Mouse (Mus musculus): ENCODE data around the gene Olfr56. TPM values are rescaled to one million over a fixed set of nuclear protein-coding genes. Genes with fewer than 3 reads are reported as not detected.
A peak's percentile ranks its signal among the peaks of the same experiment; 100 is the strongest.
"Not testable (repeated sequence)": the region's sequence is repeated elsewhere in the genome, so short reads cannot be mapped to it uniquely, and the experiment has no call there.

Olfr56 gene
- polyA plus RNA-seq, 1 experiment from 2014 or later, result not detected

DNA sequence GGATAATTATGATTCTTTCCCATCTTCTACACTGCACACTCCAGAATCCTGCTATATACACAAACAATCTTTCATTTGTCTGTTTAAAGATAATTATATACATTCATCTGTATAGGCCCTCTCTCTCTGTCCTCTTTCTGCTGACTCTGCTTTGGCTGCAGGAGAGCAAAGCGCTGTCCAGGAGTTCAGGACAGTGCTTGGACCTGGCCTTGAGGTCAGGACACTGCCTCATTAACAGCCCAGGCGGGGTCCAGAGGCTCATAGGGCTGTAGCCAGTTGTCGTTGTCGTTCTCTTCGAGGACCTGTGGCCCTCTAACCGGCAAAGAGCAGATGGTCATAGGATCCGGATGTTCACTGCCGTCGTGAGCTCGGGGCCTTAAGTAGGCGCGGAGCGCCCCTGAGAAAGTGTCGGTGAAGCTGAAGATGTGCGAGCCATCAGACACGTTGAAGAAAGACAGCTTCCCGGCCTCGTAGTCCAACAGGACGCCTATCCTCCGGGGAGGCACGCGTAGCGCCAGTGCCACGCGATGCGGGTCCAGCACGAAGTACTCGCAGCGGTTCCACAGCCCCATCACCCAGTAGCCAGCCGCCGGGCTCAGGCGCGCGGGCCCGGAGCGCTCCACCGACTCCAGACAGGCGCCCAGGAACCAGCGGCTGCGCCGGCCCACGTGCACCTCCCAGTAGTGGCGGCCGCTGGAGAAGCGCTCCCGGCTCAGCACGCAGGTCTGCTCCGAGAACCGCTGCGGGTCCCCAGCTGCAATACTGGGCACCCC lies 190.3 kb downstream of the Olfr56 start:
- peak; percentile 90 for ATAC-seq (replicated peaks)
- H3K9ac ChIP-seq, result peak overlapping the region; percentile 43
- H3K27me3 ChIP-seq (replicated peaks), result peaks cover 5% of the 10 kb centered on the region; the same call in 1 of the 2 replicates
- no peak overlapping the region for H3K27ac ChIP-seq
- peak overlapping the region; percentile 87 for H3K4me2 ChIP-seq
- peak overlapping the region; percentile 44 for H3K4me3 ChIP-seq
- WGBS, result 8% methylated on average over 50 of the region's 50 CpGs
- H3K9me3 ChIP-seq, result no peaks in the 10 kb centered on the region
- no peaks in the 10 kb centered on the region for H3K36me3 ChIP-seq (replicated peaks)
- peaks cover 8% of the 10 kb centered on the region for H3K4me1 ChIP-seq

DNA sequence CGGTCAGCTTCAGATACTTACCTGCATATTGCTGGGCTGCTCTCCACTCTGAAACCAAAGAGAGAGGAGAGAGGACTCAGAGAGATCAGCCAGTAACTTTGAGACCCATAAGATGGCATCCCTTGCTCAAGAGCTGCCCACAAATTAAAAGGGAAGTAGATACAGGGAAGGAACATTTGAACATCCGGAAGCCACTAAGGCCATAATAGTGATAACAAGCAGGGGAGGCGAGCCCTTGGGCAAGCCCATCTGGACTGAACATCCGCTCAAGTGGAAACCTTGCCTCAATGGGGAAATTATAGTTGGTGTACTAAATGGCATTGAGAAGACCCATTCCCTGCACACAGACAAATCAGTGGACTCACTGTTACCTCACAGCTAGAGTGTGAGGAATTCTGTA lies 191.9 kb downstream of the Olfr56 start:
- WGBS, result 96% methylated on average over 4 of the region's 4 CpGs
- H3K4me1 ChIP-seq, result peaks cover 8% of the 10 kb centered on the region
- no peak for ATAC-seq (replicated peaks)
- H3K27me3 ChIP-seq (replicated peaks), result peaks cover 5% of the 10 kb centered on the region; the same call in 1 of the 2 replicates
- no peak overlapping the region for H3K4me2 ChIP-seq
- H3K36me3 ChIP-seq (replicated peaks), result no peaks in the 10 kb centered on the region
- no peak overlapping the region for H3K9ac ChIP-seq
- H3K9me3 ChIP-seq, result no peaks in the 10 kb centered on the region
- no peak overlapping the region for H3K27ac ChIP-seq
- no peak overlapping the region for H3K4me3 ChIP-seq

DNA sequence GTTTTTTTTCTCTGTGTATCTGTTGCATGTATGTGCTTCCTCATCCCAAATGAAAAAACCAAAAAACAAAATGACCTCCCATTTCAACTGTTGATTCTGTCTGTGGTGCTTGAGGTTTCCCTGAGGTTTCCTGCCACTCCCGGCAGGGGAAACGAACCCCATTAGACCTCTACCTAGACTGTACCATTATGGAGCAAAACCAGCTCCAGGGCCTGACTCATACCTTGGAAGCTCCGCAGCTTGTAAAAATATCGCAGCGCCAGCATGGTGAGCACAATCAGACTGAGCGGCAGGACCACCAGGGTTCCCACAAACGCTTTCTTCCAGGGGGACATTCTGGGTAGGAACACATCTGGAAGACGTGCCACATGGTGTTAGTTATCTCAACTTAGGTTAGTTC lies 196.7 kb downstream of the Olfr56 start:
- Histone ChIP-seq H3K4me3 (no peak overlapping the region), H3K9ac (no peak overlapping the region), H3K27ac (no peak overlapping the region), H3K4me2 (no peak overlapping the region), H3K9me3 (no peaks in the 10 kb centered on the region), H3K27me3 (replicated peaks) (no peaks in the 10 kb centered on the region), H3K4me1 (no peaks in the 10 kb centered on the region), H3K36me3 (replicated peaks) (no peaks in the 10 kb centered on the region)
- 95% methylated on average over 8 of the region's 8 CpGs for WGBS
- no peak for ATAC-seq (replicated peaks)

GRCm38 (mm10) chr11:49176047-49176779 lies 197.5 kb downstream of the Olfr56 start:
- H3K4me2 ChIP-seq; H3K27me3 ChIP-seq (replicated peaks); H3K9ac ChIP-seq; H3K27ac ChIP-seq; H3K4me1 ChIP-seq; H3K36me3 ChIP-seq (replicated peaks); ATAC-seq (replicated peaks); H3K9me3 ChIP-seq; H3K4me3 ChIP-seq: not testable (repeated sequence)
- WGBS, result 94% methylated on average over 4 of the region's 4 CpGs

- no peak overlapping the region for H3K4me3 ChIP-seq
- ATAC-seq (replicated peaks), result no peak
- H3K36me3 ChIP-seq (replicated peaks), result no peaks in the 10 kb centered on the region
- H3K9me3 ChIP-seq, result no peaks in the 10 kb centered on the region
- no peaks in the 10 kb centered on the region for H3K27me3 ChIP-seq (replicated peaks)
- no peaks in the 10 kb centered on the region for H3K4me1 ChIP-seq
- no peak overlapping the region for H3K4me2 ChIP-seq
- WGBS, result 68% methylated on average over 1 of the region's 1 CpGs
- no peak overlapping the region for H3K27ac ChIP-seq
- H3K9ac ChIP-seq, result no peak overlapping the region
Observed at GRCm38 (mm10) chr11:49183172-49183571, 204.5 kb downstream of the Olfr56 start.

Other genes with a start within 250 kb of the Olfr56 start
- gene Rack1, start 178.6 kb upstream of the Olfr56 start, polyA plus RNA-seq (2015; fragmentation: Nextera tagmentation; extraction: Ambion mirVana), result 365 and 382 TPM in 2 replicates
- 7.3 and 7.9 TPM in 2 replicates for gene Trim41, start 161.5 kb upstream of the Olfr56 start, polyA plus RNA-seq (2015; fragmentation: Nextera tagmentation; extraction: Ambion mirVana)
- 2.3 and 2.6 TPM in 2 replicates for gene Trim7, start 152.7 kb upstream of the Olfr56 start, polyA plus RNA-seq (2015; fragmentation: Nextera tagmentation; extraction: Ambion mirVana)
- 2.6 and 4.0 TPM in 2 replicates for gene Gm12184, start 152.2 kb upstream of the Olfr56 start, polyA plus RNA-seq (2015; fragmentation: Nextera tagmentation; extraction: Ambion mirVana)
- gene Irgm1, start 107.2 kb upstream of the Olfr56 start, polyA plus RNA-seq (2015; fragmentation: Nextera tagmentation; extraction: Ambion mirVana), result 2.3 and 4.6 TPM in 2 replicates
- 0.05 and 0.45 TPM in 2 replicates for gene Gm5431, start 76.7 kb upstream of the Olfr56 start, polyA plus RNA-seq (2015; fragmentation: Nextera tagmentation; extraction: Ambion mirVana)
- 1.3 and 1.8 TPM in 2 replicates for gene Psme2b, start 32.7 kb upstream of the Olfr56 start, polyA plus RNA-seq (2015; fragmentation: Nextera tagmentation; extraction: Ambion mirVana)
- 0.33 and 0.37 TPM in 2 replicates for gene 9930111J21Rik1, start 509 bp downstream of the Olfr56 start, polyA plus RNA-seq (2015; fragmentation: Nextera tagmentation; extraction: Ambion mirVana)
- gene Gm12185, start 13.3 kb downstream of the Olfr56 start, polyA plus RNA-seq (2015; fragmentation: Nextera tagmentation; extraction: Ambion mirVana), result not detected in 2 replicates
- not detected in 2 replicates for gene Tgtp1, start 15.3 kb downstream of the Olfr56 start, polyA plus RNA-seq (2015; fragmentation: Nextera tagmentation; extraction: Ambion mirVana)
- 0.37 and 0.38 TPM in 2 replicates for gene 9930111J21Rik2, start 72.4 kb downstream of the Olfr56 start, polyA plus RNA-seq (2015; fragmentation: Nextera tagmentation; extraction: Ambion mirVana)
- 0.68 TPM in 1 of 2 replicates, not detected in the other for gene Tgtp2, start 85.3 kb downstream of the Olfr56 start, polyA plus RNA-seq (2015; fragmentation: Nextera tagmentation; extraction: Ambion mirVana)
- gene Ifi47, start 97.7 kb downstream of the Olfr56 start, polyA plus RNA-seq (2015; fragmentation: Nextera tagmentation; extraction: Ambion mirVana), result 0.35 and 0.56 TPM in 2 replicates
- gene Olfr1396, start 136.0 kb downstream of the Olfr56 start, polyA plus RNA-seq (2015; fragmentation: Nextera tagmentation; extraction: Ambion mirVana), result 0.11 TPM in 1 of 2 replicates, not detected in the other
- gene Olfr1395, start 163.4 kb downstream of the Olfr56 start, polyA plus RNA-seq (2015; fragmentation: Nextera tagmentation; extraction: Ambion mirVana), result not detected in 2 replicates
- not detected in 2 replicates for gene Olfr1394, start 175.5 kb downstream of the Olfr56 start, polyA plus RNA-seq (2015; fragmentation: Nextera tagmentation; extraction: Ambion mirVana)
- gene Btnl9, start 208.3 kb downstream of the Olfr56 start, polyA plus RNA-seq (2015; fragmentation: Nextera tagmentation; extraction: Ambion mirVana), result 0.09 and 0.15 TPM in 2 replicates
- 45.1 and 46.0 TPM in 2 replicates for gene Zfp62, start 224.4 kb downstream of the Olfr56 start, polyA plus RNA-seq (2015; fragmentation: Nextera tagmentation; extraction: Ambion mirVana)